Comparison of ENCODE assay signal across 25 mouse cellular contexts in genomic region chr7:132364506-132364905, GRCm38 (mm10). TPM values are rescaled to one million over a fixed set of nuclear protein-coding genes. Genes with fewer than 3 reads are reported as not detected.
DNase-seq lines count a peak whose midpoint lies in the region; TF ChIP-seq lines count a peak whose summit lies in the region.
"Had no signal": no experiment of that assay in that cellular context is flagged by ENCODE, and none has a peak within 500 bp of the region (broad histone marks: within the 10 kb centered on the region; RNA-seq: fewer than 3 reads in every experiment).

No protein-coding gene starts in this region.

- peak in 1 of 2 experiments; percentile 37 for DNase-seq in spleen, adult 2 months (ENCODE audit: low read depth in 1 of 2, low spot score in 2 of 2)
- DNase-seq in spleen, adult 12 weeks (ENCODE audit: low spot score), result no peak
- peak; percentile 20 for DNase-seq in T-cell, adult 2 months (ENCODE audit: low spot score)
- peak; percentile 38 for DNase-seq in thymus, postnatal 4 days
- DNase-seq in lung, adult 2 months, result no peak
- no peak for DNase-seq in embryonic facial prominence, embryonic 10.5 days (ENCODE audit: low spot score)
- DNase-seq in heart, postnatal 25 days (ENCODE audit: low spot score), result no peak
- DNase-seq: adrenal gland, adult 2 months; cerebellum, adult 2 months; gastrocnemius, postnatal 14 days; heart, adult 11 months; heart, postnatal 14 days; kidney, adult 9 months; kidney, postnatal 14 days; liver, embryonic 13.5 days; lung, postnatal 4 days; midbrain, embryonic 14.5 days; right cerebral cortex, postnatal 14 days had no signal

- 12% methylated on average over 5 of the region's 5 CpGs for WGBS in spleen, adult 2 months
- WGBS in small intestine, adult 2 months, result 72% methylated on average over 5 of the region's 5 CpGs
- 49% methylated on average over 5 of the region's 5 CpGs for WGBS in lung, adult 2 months
- WGBS in embryonic facial prominence, embryonic 10.5 days, result 36% methylated on average over 5 of the region's 5 CpGs

- H3K27ac ChIP-seq in spleen, adult 2 months (ENCODE audit: insufficient read depth, low read length), result peak overlapping the region; percentile 88
- H3K27ac ChIP-seq in small intestine, adult 2 months (ENCODE audit: insufficient read depth, low read depth, low read length), result 0 out of 2 replicates have a peak overlapping the region, but pooled peaks have one; percentile 13
- H3K27ac ChIP-seq in embryonic facial prominence, embryonic 10.5 days (replicated peaks), result no peak overlapping the region
- H3K27ac ChIP-seq: forebrain, embryonic 15.5 days; heart, embryonic 13.5 days; hindbrain, embryonic 15.5 days; limb, embryonic 13.5 days; liver, embryonic 13.5 days; lung, embryonic 15.5 days; neural tube, embryonic 12.5 days had no signal

- TF ChIP-seq POLR2A in spleen, adult 2 months (IDR thresholded peaks at IDR 0.05; ENCODE audit: low read depth, low read length), result no peak; the same call in 1 of the 2 replicates
- TF ChIP-seq POLR2A in small intestine, adult 2 months (IDR thresholded peaks at IDR 0.05; ENCODE audit: low read depth, low read length), result no peak
- no peak for TF ChIP-seq POLR2A in lung, adult 2 months (IDR thresholded peaks at IDR 0.05; ENCODE audit: borderline replicate concordance, extremely low read depth, low read depth, low read length)

- no peaks in the 10 kb centered on the region for H3K9me3 ChIP-seq in embryonic facial prominence, embryonic 10.5 days
- H3K9me3 ChIP-seq: forebrain, embryonic 15.5 days; heart, embryonic 13.5 days; hindbrain, embryonic 15.5 days; liver, embryonic 13.5 days; lung, embryonic 15.5 days; neural tube, embryonic 12.5 days had no signal

- H3K4me3 ChIP-seq in spleen, adult 2 months (ENCODE audit: extremely low read depth, insufficient read depth, insufficient read length), result peak overlapping the region; percentile 61
- H3K4me3 ChIP-seq in small intestine, adult 2 months (ENCODE audit: low read depth, low read length), result peak overlapping the region; percentile 5; the same call in 1 of the 2 replicates
- no peak overlapping the region for H3K4me3 ChIP-seq in lung, adult 2 months (replicated peaks; ENCODE audit: extremely low read depth, low read depth, low read length)
- no peak overlapping the region for H3K4me3 ChIP-seq in embryonic facial prominence, embryonic 10.5 days
- H3K4me3 ChIP-seq: forebrain, embryonic 15.5 days; heart, embryonic 13.5 days; hindbrain, embryonic 15.5 days; limb, embryonic 13.5 days; liver, embryonic 13.5 days; lung, embryonic 15.5 days; neural tube, embryonic 12.5 days had no signal

- no peaks in the 10 kb centered on the region for H3K27me3 ChIP-seq in spleen, adult 2 months (ENCODE audit: control insufficient read depth, insufficient read depth, low read length)
- H3K27me3 ChIP-seq in small intestine, adult 2 months (ENCODE audit: control insufficient read depth, insufficient read depth, low read length), result no peaks in the 10 kb centered on the region
- H3K27me3 ChIP-seq in embryonic facial prominence, embryonic 10.5 days (replicated peaks; ENCODE audit: low read depth, poor library complexity, severe bottlenecking), result peaks cover 51% of the 10 kb centered on the region
- H3K27me3 ChIP-seq: forebrain, embryonic 15.5 days; heart, embryonic 13.5 days; hindbrain, embryonic 15.5 days; lung, embryonic 15.5 days; neural tube, embryonic 12.5 days had no signal

- intact Hi-C loops in heart, postnatal 25 days (cut with DNase I), result no loop called here

- no peak for TF ChIP-seq CTCF in spleen, adult 2 months (IDR thresholded peaks at IDR 0.05; ENCODE audit: extremely low read depth, insufficient read depth, insufficient read length, insufficient replicate concordance)
- TF ChIP-seq CTCF in small intestine, adult 2 months (IDR thresholded peaks at IDR 0.05; ENCODE audit: extremely low read depth, insufficient read length, insufficient replicate concordance, low read depth, low read length), result no peak
- no peak for TF ChIP-seq CTCF in lung, adult 2 months (IDR thresholded peaks at IDR 0.05; ENCODE audit: insufficient read depth, low read length)

- H3K4me1 ChIP-seq in spleen, adult 2 months (ENCODE audit: control insufficient read depth, insufficient read depth, insufficient read length), result peaks cover 16% of the 10 kb centered on the region; the same call in 1 of the 2 replicates
- no peaks in the 10 kb centered on the region for H3K4me1 ChIP-seq in small intestine, adult 2 months (ENCODE audit: control insufficient read depth, insufficient read depth, insufficient read length, low read length)
- 0 out of 2 replicates have a peak, but pooled peaks cover 2% of the 10 kb centered on the region for H3K4me1 ChIP-seq in lung, adult 2 months (ENCODE audit: control insufficient read depth, insufficient read depth, low read length)
- peaks cover 21% of the 10 kb centered on the region for H3K4me1 ChIP-seq in embryonic facial prominence, embryonic 10.5 days

- no peaks in the 10 kb centered on the region for H3K36me3 ChIP-seq in spleen, adult 2 months (ENCODE audit: control insufficient read depth, insufficient read depth, low read length)
- H3K36me3 ChIP-seq in small intestine, adult 2 months (ENCODE audit: control insufficient read depth, insufficient read depth, low read length), result no peaks in the 10 kb centered on the region
- H3K36me3 ChIP-seq in embryonic facial prominence, embryonic 10.5 days (replicated peaks), result no peaks in the 10 kb centered on the region
- H3K36me3 ChIP-seq: forebrain, embryonic 15.5 days; heart, embryonic 13.5 days; hindbrain, embryonic 15.5 days; limb, embryonic 13.5 days; liver, embryonic 13.5 days; lung, embryonic 15.5 days; neural tube, embryonic 12.5 days had no signal

RNA-seq across cellular contexts. Expression of gene Chst15, which starts 47.5 kb away (rescaled TPM):
- 25.9 and 27.9 TPM in 2 replicates for polyA plus RNA-seq in spleen, adult 2 months (2012; rRNA removed)
- polyA plus RNA-seq in small intestine, adult 2 months (2012; rRNA removed), result 3.6 and 5.7 TPM in 2 replicates
- polyA plus RNA-seq in lung, adult 2 months (2012; rRNA removed), result 14.1 and 14.7 TPM in 2 replicates
- 11.8 and 12.7 TPM in 2 replicates for polyA plus RNA-seq in embryonic facial prominence, embryonic 10.5 days (2016; fragmentation: Nextera tagmentation; extraction: Ambion mirVana)
- total RNA-seq in heart, postnatal 25 days (2021), result 1 to 10 TPM; 7.8 to 9.5 TPM

Comparison
In these comparisons a context has a peak if more than half of its experiments do, and no peak if none do; other contexts are left out.
1. DNase-seq: peak in T-cell, adult 2 months (single experiment) and thymus, postnatal 4 days (single experiment); none in spleen, adult 12 weeks (single experiment), lung, adult 2 months (single experiment), embryonic facial prominence, embryonic 10.5 days (single experiment) and heart, postnatal 25 days (single experiment).
2. H3K4me3 ChIP-seq: peak in spleen, adult 2 months (single experiment) and small intestine, adult 2 months (single experiment); none in lung, adult 2 months (single experiment) and embryonic facial prominence, embryonic 10.5 days (single experiment).